Mouse (Mus musculus): ENCODE results near the gene Uvssa.

DNA sequence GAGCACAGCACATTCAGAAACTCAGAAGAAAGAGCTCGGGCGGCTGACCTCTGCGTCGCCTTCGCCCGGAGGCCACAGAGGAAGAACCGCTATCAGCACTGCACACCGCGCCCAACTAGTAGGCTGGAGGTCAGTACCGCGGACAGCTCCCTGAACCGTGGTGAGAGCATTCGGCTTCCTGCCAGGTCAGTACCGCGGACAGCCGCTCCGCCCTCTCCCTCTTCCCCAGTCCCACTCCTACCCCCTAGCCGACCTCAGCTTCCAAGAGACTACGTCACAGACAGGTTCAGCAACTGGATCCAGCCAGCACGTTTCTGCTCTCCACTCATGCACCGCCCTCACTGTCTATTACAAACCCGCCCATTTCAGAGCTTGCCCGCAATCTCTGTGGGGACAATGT lies 59.9 kb downstream of the Uvssa start:
- TF ChIP-seq CTCF (IDR thresholded peaks at IDR 0.05; ENCODE audit: borderline replicate concordance, extremely low read depth, insufficient read depth, insufficient read length) = no peak
- no peak for TF ChIP-seq POLR2A (IDR thresholded peaks at IDR 0.05; ENCODE audit: borderline replicate concordance, extremely low read depth, insufficient read depth, insufficient read length, poor library complexity, severe bottlenecking)

Measured in brain, embryonic 14.5 days (tissue).